Mouse (Mus musculus): ENCODE results near the gene Zfp773.
"Not testable (repeated sequence)": the region's sequence is repeated elsewhere in the genome, so short reads cannot be mapped to it uniquely, and the experiment has no call there.

The Zfp773 gene

DNA sequence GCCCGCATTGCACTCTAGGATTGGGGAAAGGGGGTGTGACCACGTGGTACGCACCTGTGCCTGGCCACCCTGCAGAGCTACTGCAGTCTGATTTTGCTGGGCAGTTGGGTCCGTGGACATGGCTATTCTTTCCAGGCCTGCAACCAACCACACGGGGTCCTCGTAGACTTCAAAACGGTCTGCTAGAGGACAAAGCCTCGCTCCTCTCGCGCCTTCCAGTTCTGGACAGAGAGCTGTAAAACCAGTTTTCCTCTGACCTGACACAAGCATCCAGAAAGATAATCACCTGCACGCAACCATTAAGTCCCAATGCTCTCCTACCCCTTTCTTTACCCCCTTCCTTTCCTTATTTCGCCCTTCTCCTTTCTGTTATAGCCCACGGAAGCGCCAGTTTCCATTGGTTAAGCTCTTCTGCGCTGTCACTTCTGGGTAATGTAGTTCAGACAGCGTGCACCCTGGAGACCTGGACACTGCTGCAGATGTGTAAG is at the start of gene Zfp773:
Zfp773 (minus strand) TSS at position 377 of the 488 bp plus-strand sequence.
- peak in 1 of 2 experiments; percentile 55 for DNase-seq (ENCODE audit: low spot score in 2 of 2)

DNA sequence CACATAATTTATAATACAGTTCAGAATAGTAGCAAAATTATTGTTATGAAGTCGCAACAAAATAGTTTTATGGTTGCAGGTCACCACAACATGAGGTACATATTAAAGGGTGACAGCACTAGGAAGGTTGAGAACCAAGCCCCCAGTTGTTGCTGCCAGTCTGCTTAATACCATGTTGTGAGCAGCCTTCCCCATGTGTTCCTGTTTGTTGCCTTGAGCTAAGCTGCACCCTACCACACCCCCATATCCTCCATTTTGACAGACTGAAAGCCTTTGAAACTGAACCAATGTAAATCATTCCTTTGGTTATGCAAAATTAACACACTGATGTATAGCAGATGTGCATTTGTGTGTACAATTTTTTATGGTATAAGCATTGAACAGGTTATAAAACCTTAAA is 49.3 kb upstream of the Zfp773 start:
- DNase-seq (ENCODE audit: low spot score in 2 of 2), result no peak

DNA sequence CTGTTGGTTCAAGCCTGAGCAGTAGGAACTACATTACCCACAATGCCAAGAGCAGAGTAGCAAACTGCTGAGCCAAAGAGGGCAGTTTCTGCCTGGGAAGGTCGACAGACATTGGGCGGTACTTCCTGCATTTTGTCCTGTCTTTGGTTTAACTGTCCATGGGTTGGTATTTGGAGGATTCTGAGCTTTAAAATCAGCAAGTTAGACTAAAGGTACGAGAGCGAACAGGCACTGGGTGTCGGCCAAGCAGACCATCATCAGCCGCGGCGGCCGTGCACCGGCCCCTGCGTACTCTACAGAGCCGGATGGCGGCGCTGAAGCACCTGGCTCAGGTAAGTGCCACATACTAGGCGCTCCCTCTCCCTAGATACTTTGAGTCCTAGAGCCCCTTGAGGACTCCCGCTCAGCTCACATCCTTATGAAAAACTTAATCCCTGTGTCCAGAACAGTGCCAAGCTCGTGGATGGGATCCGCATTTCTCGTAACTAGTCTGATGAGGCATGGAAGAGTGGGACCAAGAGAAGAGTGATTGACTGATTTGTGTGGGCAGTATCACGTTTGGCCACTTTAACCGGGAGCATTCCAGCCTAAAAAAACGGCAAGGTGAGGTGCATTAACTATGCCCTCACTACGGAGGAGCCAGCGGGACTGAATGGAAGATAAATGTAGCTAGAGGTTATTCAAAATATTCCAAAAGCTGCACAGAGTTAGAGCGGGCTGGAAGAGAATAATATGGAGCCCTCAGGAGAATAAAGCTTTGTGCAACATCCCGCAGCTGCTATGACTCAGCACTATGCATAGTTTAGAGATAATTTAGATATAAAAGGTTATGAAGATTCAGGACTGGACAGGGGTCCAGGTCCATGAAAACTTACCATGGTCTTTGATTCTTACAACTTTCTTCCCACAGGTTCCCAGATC is 34.9 kb upstream of the Zfp773 start, which contains the start of gene Zfp418:
Zfp418 (plus strand) TSS at position 104 of the 921 bp plus-strand sequence.
- peak; percentile 29 to 39 for DNase-seq (ENCODE audit: low spot score in 2 of 2)

DNA sequence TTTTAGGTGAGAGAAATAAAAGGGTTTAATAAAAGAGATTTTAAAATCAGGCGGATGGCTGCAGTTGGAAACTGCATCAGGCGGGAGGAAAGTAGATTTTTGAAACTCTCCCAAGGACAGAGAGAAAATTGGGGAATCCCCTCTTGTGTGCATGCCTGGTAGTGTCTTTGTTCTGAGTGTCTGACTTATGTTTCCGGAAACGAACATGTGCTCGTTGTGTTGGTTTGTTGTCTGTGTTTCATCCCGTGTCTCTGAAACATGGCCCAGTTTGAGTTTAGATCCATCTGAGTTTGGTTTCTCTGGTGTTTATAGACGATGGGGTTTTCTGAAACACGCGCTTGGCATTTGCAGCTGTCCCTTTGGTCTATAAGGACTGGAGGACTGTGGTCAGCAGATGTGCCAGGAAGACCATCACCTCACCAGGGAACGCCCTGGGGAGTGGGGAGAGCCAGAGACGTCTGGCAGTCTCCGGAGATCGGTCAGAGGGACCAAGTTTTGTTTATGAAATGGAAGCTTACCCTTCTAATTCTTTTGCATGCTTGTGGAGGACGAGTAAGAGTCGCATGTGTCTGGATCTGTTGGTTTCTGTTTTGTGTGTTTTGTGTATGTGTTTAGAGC is 9.5 kb upstream of the Zfp773 start:
- DNase-seq (ENCODE audit: low spot score in 2 of 2), result no peak

DNA sequence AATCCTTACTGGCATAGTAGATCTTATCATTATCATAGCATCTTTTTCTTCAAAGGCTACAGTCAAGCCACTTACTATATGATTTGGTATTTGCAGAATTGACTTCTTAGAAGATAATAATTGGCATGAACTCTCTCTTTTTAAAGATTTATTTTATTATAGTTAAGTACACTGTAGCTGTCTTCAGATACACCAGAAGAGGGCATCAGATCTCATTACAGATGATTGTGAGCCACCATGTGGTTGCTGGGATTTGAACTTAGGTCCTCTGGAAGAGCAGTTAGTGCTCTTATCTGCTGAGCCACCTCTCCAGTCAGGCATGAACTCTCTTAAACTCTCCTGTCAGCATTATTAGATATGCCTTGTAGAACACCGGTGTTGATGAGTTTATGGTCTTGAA is 7.7 kb upstream of the Zfp773 start:
- no peak for DNase-seq (ENCODE audit: low spot score in 2 of 2)

DNA sequence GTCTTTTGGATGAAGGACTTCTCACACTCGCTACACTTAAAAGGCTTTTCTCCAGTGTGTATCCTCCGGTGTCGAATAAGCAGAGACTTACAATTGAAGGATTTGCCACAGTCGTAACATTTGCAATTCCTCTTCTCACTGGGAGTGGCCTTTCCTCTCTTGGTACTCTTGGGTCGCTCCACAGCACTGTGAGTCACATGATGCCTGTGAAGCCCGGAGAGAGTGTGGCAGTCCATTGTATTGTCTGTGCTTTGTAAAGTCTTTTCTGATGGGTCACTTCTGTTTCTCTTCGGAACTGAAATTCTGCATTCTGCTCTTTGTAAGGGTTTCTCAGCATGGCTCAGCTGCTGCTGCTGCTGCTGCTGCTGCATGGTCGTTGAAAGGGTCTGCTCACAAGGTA is 3.8 kb downstream of the Zfp773 start:
- DNase-seq (ENCODE audit: low spot score in 2 of 2), result no peak

DNA sequence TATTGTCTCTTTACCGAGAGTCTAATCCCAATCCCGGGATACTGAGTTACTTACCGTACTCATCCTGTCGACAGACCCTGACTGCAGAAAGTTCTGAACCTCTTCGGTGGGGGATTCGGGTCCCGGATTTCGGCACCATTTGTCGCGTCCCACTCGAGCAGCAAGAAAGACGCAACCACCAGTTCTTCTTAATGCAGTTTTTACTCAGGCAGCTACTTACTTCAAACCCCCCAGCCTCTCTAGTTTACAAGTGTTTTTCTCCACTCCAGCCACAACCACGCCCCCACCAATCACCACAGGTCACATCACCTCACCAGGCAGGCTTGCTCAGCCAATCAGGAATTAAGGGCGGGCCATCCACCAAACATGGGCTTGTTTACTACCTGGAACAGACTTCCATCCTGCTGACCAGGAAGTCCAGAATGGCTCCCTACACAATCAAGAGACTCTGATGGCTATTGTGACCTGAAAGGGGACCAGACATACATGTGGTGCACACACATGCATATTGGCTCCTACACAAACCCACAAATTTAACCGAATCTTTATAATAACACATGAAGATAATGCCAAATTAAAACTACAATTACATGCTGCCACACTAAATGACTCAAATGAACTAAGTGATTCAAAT is 5.9 kb downstream of the Zfp773 start:
- DNase-seq (ENCODE audit: low spot score in 2 of 2), result not testable (repeated sequence)

DNA sequence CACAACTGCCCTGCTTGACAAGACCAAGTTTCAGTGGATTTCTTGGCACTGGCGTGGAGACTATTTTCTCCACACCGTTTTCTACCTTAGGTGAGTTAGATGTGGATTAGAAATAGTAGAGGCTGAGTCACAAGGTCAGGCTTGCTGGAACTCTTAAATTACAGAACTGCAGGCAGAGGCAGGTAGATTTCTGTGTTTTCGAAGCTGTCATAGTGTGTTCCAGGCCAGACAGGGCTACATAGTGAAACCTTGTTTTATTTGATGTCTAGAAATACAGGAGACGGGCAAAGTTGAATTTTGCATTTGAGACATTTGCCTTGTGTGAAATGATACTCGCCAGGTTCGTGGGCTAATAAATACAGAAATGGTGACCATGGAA is 15.0 kb downstream of the Zfp773 start:
- DNase-seq (ENCODE audit: low spot score in 2 of 2), result no peak

DNA sequence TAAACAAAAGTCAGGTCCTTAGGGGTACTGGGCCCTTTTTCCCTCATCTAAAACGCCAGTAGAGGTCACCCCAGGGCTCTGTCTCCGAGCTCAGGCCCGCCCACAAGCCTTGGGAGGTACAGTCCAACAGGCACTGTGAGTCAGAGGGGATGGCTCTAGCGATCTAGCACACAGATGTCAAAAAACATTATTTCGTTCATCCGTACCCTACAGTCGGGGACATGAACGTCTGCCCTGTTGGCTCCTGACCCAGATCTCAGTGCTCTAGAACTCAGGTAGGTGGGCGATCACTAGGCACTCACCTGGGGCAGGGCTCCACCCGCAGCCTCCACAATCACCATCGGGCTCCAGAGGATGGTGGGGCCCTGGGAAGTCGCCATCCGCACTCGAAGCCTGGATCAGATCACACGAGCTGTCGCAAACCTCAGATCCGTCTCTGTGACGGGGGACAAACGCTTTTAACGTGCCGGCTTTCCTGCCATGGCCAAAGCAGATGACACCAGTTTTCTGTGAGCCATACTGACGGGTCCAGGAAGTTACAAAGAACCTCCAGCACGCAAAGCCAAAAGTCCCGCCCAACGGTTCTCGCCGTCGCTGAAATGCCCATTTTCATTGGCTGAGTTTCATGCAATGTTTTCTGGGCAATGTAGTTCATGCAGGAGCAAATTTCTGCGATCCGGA is 15.5 kb downstream of the Zfp773 start, which contains the start of gene Zfp954:
Zfp954 (minus strand) TSS at position 568 of the 681 bp plus-strand sequence.
- DNase-seq (ENCODE audit: low spot score in 2 of 2), result peak; percentile 43 to 74

DNA sequence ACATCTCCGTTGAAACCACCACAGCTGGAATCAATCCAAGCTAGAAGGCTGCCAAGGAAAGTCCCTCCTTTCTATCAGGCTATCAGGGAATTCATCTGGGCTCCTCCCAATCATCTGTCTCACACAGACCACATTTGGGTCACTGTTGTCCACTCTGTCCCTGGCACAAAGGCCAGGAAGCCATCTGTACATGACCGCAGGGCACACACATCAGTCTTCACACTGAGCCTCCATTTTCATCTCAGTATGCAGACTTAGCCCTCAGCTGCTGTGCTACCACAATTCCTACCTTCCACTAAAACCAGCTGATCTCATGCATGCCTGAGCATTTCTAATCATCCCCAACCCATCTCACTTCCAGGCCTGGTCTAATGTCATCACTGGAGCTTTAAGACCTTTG is 18.1 kb downstream of the Zfp773 start:
- no peak for DNase-seq (ENCODE audit: low spot score in 2 of 2)

DNA sequence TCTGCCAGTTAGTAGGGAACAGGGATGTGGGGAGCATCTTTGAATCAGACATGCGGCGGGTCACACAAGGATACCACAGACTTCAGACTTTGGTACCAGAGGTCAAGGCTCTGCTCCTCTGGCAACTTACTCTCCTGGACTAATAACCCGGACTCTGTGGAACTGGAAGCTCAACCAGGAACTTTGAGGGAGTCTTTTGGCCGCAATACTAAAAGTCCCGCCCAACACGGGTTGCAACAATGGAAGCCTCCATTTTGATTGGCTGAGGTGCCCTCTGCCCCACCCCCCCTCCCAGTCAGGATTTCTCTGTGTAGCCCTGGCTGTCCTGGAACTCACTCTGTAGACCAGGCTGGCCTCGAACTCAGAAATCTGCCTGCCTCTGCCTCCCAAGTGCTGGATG is 28.1 kb downstream of the Zfp773 start:
- no peak for DNase-seq (ENCODE audit: low spot score in 2 of 2)
